Mouse (Mus musculus) forebrain, embryonic 10.5 days (tissue): ENCODE results near the gene Gstcd. TPM values are rescaled to one million over a fixed set of nuclear protein-coding genes. Genes with fewer than 3 reads are reported as not detected.

ENCODE experiments used
- DNase-seq: peaks from one replicate; pipeline ENCODE4 v3.0.0-alpha.2; 2017; ENCODE audit warnings: low spot score; ENCODE audit errors: extremely low spot score
- H3K27ac ChIP-seq: fragments of 300-500 bp; sonication (generic); 2 replicates; pipeline ENCODE4 v1.5.1; 2016; ENCODE audit warnings: mild to moderate bottlenecking
- H3K27me3 ChIP-seq: fragments of 300-500 bp; sonication (generic); 2 replicates; pipeline ENCODE4 v1.6.1; 2016; ENCODE audit warnings: mild to moderate bottlenecking; ENCODE audit not compliant: poor library complexity, severe bottlenecking
- H3K36me3 ChIP-seq: fragments of 300-500 bp; sonication (generic); replicated peaks from 2 replicates; pipeline ENCODE4 v1.6.1; 2016; ENCODE audit warnings: mild to moderate bottlenecking, moderate library complexity
- H3K4me1 ChIP-seq: fragments of 300-500 bp; sonication (generic); 2 replicates; pipeline ENCODE4 v1.6.1; 2016
- H3K4me3 ChIP-seq: fragments of 300-500 bp; sonication (generic); 2 replicates; pipeline ENCODE4 v1.5.1; 2016; ENCODE audit warnings: mild to moderate bottlenecking, moderate library complexity
- H3K9me3 ChIP-seq: fragments of 300-500 bp; sonication (generic); 2 replicates; pipeline ENCODE4 v1.6.1; 2016; ENCODE audit warnings: mild to moderate bottlenecking, moderate library complexity
- WGBS: fragments of 180-500 bp; shearing (Covaris S2); methylation state at CpG from one replicate; pipeline ENCODE4 v1.1.7; 2016; 5-methylcytosine and 5-hydroxymethylcytosine counted together
- polyA plus RNA-seq: library from polyadenylated mRNA; unstranded; fragments of >200 nt; fragmentation: Nextera tagmentation; extraction: Ambion mirVana; gene quantifications from 2 replicates; pipeline ENCODE4 v1.2.1, GENCODE M21; 2016

Gstcd gene
- polyA plus RNA-seq, 1 experiment from 2014 or later = 10.0 TPM

DNA sequence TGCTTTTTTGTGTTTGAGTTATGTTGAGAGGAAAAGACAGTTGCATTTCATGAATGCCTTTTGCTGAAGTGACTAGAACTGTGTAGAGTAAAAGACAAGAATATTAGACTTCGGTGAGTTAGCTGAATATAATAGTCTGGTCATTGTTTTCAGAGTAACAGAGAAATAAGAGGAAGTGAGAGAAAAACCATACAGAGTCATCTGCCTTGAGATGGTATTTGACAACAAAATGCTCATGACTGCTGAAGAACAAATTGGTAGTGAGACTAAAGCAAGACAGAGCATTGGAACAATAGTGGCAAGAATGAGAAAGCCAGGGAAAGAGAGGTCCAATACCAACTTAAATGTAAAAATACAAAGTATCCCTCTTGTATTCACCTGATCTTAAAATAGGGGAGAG is 1.1 kb upstream of the Gstcd start:
- Histone ChIP-seq H3K27ac (no peak overlapping the region), H3K4me3 (peak overlapping the region; percentile 87), H3K27me3 (no peaks in the 10 kb centered on the region), H3K4me1 (peaks cover 35% of the 10 kb centered on the region), H3K36me3 (peaks cover 18% of the 10 kb centered on the region), H3K9me3 (no peaks in the 10 kb centered on the region)
- WGBS = 92% methylated on average over 1 of the region's 1 CpGs
- DNase-seq = no peak

DNA sequence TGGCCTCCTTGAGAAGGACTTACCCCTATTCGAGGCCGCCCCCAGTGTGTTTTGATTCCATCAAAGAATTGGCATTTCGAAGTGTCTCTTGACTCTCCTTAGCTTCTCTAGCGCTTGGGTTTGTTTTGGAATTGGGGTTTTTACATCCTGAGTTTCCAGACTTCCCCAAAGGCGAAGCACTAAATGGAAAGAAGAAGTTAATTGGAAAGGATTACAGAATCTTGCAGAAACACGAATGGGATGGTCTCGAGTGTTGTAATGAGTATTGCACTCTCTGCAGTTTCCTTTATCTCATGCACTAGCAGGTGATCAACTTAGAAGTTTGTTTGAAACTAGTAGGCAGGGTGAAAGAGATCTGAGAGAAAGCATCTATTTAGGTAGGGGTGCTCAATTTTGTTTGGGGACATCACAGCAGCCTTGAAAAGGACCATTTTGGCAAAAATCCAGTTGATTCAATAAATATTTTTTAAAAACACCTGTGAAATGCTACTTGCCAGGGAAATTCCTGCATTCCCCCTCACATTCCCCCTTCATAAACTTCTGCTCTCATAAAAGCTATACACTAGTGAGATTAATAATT is 531 bp upstream of the Gstcd start:
- Histone ChIP-seq H3K27me3 (no peaks in the 10 kb centered on the region), H3K4me3 (peak overlapping the region; percentile 87), H3K9me3 (no peaks in the 10 kb centered on the region), H3K4me1 (peaks cover 35% of the 10 kb centered on the region), H3K36me3 (peaks cover 15% of the 10 kb centered on the region), H3K27ac (peak overlapping the region; percentile 99)
- DNase-seq = no peak
- under 1% methylated on average over 7 of the region's 7 CpGs for WGBS

DNA sequence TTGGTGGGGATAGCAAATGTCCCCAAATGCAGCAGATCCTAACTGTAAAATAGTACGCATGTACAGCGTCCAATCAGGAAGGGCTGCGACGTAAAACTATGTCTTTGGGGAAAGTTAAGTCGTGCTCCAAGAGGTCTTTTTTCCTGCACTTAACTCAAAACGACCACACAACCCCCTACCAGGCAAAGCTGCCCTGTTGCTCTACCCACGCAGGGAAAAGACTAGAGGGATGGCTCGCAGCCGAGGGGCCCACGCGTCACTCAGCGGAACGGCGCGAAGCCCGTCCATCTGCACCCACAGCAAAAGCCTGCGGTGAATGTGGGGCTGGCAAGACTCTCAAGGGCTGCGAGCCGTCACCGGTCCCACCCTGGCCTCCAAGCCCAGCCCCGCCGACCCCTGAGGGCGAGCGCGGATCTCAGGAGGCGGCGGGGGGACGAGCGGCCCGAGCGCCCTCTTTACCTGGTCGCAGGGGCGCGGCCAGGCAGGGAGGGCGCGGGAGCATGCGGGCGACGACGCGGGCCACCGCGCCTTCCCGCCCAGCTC is 641 bp downstream of the Gstcd start:
- Histone ChIP-seq H3K27ac (peak overlapping the region; percentile 99), H3K36me3 (peaks cover 7% of the 10 kb centered on the region; the same call in 1 of the 2 replicates), H3K4me1 (peaks cover 35% of the 10 kb centered on the region), H3K9me3 (no peaks in the 10 kb centered on the region), H3K27me3 (no peaks in the 10 kb centered on the region), H3K4me3 (peak overlapping the region; percentile 87)
- WGBS = 0% methylated on average over 42 of the region's 44 CpGs
- no peak for DNase-seq

DNA sequence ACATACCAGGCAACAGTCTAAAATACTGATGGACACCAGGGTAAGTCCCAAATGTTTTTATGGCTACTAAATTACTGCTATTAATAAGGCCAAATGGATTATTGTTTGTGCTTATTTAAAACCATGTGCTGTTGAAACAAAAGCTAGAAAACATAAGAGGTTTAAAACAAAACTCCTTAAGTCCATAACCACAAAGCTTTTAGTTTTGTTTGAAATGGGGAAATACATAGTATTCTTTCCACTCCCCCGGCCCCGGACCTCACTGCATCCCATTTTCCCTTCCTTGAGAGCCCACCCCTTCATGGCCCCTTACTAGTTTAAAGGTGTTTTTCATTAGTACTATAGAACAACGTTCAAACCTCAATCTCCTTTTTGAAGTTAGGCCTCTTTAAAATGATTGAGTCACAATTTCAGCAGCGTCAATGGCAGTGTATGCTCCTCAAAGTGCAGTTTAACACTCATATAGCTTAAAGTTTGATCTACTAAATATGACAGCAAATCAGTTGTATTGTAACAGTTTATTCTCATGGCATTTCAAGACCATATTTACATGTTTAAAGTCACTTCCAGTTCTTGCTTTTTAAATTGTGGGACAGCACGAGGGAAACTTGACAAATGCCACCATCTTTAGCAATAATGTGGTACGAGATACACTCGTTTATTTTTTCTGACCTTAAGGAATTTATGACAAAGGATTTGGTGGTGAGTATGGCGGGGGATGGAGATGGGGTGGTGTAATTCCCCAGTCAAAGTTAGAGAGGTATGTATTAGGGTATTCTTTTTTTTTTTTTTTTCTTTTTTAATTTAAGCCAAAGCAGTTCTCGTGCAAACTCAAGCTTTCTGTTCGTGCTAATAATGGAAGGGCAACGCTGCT is 1.3 kb downstream of the Gstcd start:
- Histone ChIP-seq H3K36me3 (0 out of 2 replicates have a peak, but pooled peaks cover 2% of the 10 kb centered on the region), H3K9me3 (no peaks in the 10 kb centered on the region), H3K27ac (peak overlapping the region; percentile 99), H3K4me1 (peaks cover 35% of the 10 kb centered on the region), H3K27me3 (no peaks in the 10 kb centered on the region), H3K4me3 (peak overlapping the region; percentile 87)
- WGBS = 16% methylated on average over 11 of the region's 11 CpGs
- no peak for DNase-seq

DNA sequence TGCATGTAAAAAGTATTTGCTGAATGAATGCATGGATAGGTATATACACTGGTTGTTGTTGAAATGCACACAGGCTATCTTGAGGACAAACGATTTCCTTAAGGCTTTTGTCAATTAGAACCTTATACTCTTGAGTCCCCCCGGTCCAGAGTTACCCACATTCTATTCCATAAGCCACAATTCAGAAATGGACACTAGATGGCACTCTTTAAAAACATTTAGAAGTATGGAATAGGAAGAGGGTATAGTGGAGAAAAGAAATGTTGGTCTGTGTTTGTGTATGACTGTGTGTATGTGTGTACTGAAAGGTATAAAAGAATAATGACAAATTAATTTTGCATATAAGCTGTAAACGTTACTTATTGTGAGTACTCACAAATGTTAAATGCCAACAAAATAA is 6.0 kb downstream of the Gstcd start:
- H3K36me3 ChIP-seq = peaks cover 45% of the 10 kb centered on the region
- no peak overlapping the region for H3K4me3 ChIP-seq
- H3K4me1 ChIP-seq = peaks cover 22% of the 10 kb centered on the region
- WGBS = 85% methylated on average over 3 of the region's 3 CpGs
- H3K27ac ChIP-seq = no peak overlapping the region
- no peaks in the 10 kb centered on the region for H3K27me3 ChIP-seq
- no peak for DNase-seq
- no peaks in the 10 kb centered on the region for H3K9me3 ChIP-seq

DNA sequence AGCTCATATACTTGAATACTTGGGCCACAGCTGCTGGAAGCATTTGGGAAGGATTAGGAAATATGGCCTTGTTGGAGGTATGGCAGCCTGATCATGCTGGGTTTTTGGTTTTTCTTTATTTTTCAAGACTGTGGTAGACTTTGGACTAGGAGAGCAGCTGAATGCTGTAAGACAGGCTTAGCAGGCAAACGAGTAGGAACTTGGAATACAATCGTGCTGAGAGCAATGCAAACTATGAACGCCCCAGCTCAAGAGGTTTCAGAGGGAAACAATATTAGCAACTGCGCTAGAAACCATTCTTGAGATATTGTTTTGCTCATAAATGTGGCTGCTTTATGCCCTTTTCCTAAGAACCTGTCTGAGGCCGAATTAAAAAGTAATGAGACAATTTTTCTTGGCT is 9.1 kb downstream of the Gstcd start:
- H3K36me3 ChIP-seq = peaks cover 76% of the 10 kb centered on the region
- 91% methylated on average over 5 of the region's 5 CpGs for WGBS
- no peaks in the 10 kb centered on the region for H3K4me1 ChIP-seq
- no peaks in the 10 kb centered on the region for H3K9me3 ChIP-seq
- DNase-seq = no peak
- no peak overlapping the region for H3K4me3 ChIP-seq
- H3K27ac ChIP-seq = no peak overlapping the region
- no peaks in the 10 kb centered on the region for H3K27me3 ChIP-seq

DNA sequence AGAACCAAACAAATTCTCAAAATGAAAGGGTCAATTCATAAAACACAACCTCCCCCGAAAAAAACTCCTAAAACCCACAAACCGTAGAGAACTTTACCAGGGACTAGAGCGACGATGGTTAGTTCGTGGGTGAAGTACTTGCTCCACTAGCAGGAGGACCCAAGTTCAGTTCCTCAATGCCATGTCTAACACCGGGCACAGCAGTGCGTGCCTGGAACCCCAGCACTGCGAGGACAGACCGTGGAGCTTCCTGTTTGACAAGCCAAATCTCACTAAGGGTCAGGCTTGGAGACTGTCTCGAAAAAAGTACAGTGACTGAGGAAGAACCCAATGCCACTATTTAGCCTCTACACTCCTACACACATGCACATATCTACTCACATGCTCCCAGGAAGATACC is 16.3 kb downstream of the Gstcd start:
- WGBS = 94% methylated on average over 10 of the region's 10 CpGs
- H3K4me3 ChIP-seq = no peak overlapping the region
- H3K27me3 ChIP-seq = no peaks in the 10 kb centered on the region
- H3K9me3 ChIP-seq = no peaks in the 10 kb centered on the region
- DNase-seq = no peak
- peaks cover 75% of the 10 kb centered on the region for H3K36me3 ChIP-seq
- 0 out of 2 replicates have a peak, but pooled peaks cover 4% of the 10 kb centered on the region for H3K4me1 ChIP-seq
- H3K27ac ChIP-seq = no peak overlapping the region

DNA sequence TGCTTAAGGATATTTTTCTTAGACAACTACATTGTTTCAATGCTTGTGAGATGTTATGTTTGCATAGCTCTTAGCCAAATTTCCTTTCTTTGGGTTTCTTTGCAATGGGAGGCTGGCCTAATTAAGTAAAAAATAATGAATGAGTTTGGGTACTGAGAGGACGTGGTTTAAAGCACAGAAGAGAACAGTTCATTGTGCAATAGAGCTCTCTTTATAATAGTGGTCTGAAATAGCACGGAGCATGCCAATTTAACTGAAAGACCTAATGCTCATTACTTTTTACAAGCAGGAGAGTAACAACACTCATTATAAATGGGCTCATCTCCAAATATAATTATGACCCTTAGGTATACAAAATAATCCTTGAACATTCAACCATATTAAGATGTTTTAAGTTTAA is 39.8 kb downstream of the Gstcd start:
- Histone ChIP-seq H3K4me3 (no peak overlapping the region), H3K27me3 (no peaks in the 10 kb centered on the region), H3K4me1 (no peaks in the 10 kb centered on the region; the same call in 1 of the 2 replicates), H3K27ac (no peak overlapping the region), H3K9me3 (no peaks in the 10 kb centered on the region), H3K36me3 (peaks cover 29% of the 10 kb centered on the region)
- WGBS = 55% methylated on average over 2 of the region's 2 CpGs
- no peak for DNase-seq

DNA sequence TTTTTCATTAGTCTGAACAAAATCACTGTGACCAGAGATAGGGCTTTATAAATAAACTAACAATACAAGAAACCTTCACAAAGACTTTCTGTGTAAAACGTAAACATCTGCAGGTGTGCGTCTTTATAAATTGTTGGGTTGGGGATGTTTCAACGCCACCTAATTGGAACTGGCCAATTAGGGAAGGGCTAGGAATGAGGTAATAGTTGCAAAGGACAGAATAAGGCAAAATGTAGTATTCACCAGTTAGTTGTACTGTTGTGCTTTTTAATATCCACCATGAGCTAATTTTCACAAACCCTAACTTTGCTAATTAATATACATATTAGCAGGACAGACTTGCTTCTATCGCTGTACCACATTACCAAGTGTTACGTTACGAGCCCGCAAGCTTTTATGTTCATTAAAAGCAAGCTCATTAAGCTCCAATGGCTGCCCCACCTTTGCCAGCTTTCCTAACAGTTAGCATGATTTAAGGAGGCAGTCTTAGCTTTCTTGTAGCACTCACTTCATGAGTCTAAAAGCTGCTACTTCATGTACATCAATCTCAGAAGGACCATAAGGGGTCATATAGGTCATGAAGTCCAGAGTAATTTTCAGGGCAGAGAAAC is 58.6 kb downstream of the Gstcd start:
- H3K9me3 ChIP-seq = no peaks in the 10 kb centered on the region
- no peak overlapping the region for H3K4me3 ChIP-seq
- no peak overlapping the region for H3K27ac ChIP-seq
- WGBS = 84% methylated on average over 7 of the region's 7 CpGs
- no peaks in the 10 kb centered on the region for H3K27me3 ChIP-seq
- DNase-seq = no peak
- H3K4me1 ChIP-seq = peaks cover 16% of the 10 kb centered on the region
- no peaks in the 10 kb centered on the region; the same call in 1 of the 2 replicates for H3K36me3 ChIP-seq

DNA sequence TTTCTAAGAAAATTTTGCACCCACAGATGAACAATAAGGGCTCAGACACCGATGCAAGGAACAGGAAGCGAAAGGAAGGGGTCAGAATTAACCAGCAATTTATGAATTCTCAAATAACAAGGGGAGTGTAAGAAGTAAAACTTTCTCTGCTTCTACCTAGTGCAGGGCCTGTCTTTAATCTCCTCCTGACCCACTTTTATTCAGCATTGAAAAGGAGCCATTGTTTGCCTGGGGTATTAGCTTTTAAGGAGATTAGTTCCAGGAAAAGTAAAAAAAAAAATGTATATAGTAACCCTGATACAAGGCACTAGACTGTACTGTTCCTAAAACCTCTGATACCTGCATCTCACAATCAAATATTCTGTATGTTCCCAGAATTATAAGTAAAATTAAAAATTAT is 64.9 kb downstream of the Gstcd start:
- WGBS = 29% methylated on average over 2 of the region's 2 CpGs
- peak overlapping the region; percentile 74 for H3K27ac ChIP-seq

DNA sequence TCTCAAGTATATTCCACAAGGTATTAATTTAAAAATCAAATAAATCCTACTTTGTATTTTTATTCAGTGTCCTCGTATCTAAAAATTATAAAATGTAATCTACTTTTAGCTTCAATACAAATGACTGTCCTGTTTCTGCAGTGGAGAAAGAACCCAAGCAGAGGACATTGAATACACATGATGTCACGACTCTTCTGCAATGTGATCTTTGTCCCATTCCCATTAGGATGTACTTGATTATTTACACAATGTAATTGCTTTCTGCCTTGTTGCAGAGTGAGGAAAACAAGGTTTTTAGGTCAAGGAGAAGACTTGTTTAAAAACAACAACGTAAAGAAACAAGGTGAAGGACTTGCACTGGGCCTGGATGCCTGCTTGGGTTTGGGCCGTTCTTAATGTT is 84.6 kb downstream of the Gstcd start:
- WGBS = 87% methylated on average over 4 of the region's 4 CpGs
- H3K4me3 ChIP-seq = no peak overlapping the region
- no peak for DNase-seq
- peaks cover 5% of the 10 kb centered on the region for H3K4me1 ChIP-seq
- H3K36me3 ChIP-seq = peaks cover 23% of the 10 kb centered on the region
- H3K9me3 ChIP-seq = no peaks in the 10 kb centered on the region
- no peak overlapping the region for H3K27ac ChIP-seq
- H3K27me3 ChIP-seq = no peaks in the 10 kb centered on the region

More for the DNA sequence above, 64.9 kb downstream of the Gstcd start:
- Histone ChIP-seq H3K36me3 (no peaks in the 10 kb centered on the region; the same call in 1 of the 2 replicates), H3K27me3 (no peaks in the 10 kb centered on the region), H3K9me3 (no peaks in the 10 kb centered on the region), H3K4me3 (no peak overlapping the region), H3K4me1 (peaks cover 16% of the 10 kb centered on the region)
- no peak for DNase-seq

DNA sequence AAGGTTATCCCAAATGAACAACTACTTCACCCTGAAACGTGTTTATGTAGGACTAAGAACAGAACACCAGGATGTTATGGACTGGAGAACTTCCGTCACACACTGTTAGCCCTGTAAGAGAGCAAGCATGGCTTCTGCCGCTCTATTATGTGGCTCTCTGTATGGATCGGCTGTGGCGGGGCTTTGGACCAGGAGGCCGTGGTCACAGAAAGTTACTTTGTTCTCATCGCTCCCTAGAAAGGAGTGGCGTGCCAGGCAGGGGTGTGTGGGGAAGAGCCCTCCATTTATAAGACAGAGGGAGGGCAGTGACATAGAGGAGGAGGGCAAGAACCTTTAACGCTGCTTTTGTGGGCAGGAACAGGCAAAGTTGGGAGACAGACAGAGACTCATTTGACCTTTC is 95.5 kb downstream of the Gstcd start:
- no peaks in the 10 kb centered on the region for H3K9me3 ChIP-seq
- no peaks in the 10 kb centered on the region for H3K27me3 ChIP-seq
- peaks cover 39% of the 10 kb centered on the region for H3K36me3 ChIP-seq
- H3K27ac ChIP-seq = no peak overlapping the region
- DNase-seq = no peak
- WGBS = 86% methylated on average over 9 of the region's 9 CpGs
- no peaks in the 10 kb centered on the region for H3K4me1 ChIP-seq
- H3K4me3 ChIP-seq = no peak overlapping the region

DNA sequence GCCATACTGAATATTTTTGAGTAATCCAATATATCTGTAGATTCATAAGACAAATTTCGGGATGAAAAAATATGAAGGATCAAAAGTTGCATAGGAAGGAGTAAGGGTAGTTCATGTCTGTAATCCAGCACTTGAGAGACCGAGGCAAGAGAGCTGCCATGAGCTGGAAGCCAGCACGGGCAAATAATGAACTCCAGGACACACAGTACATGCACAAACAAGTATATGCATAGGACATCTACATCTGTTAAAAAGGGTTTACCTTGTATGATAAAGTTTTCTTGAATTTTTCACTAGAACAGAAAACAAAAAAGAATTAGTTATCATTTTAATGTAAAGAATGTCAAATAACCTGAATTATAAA is 95.9 kb downstream of the Gstcd start:
- 95% methylated on average over 3 of the region's 3 CpGs for WGBS
- Histone ChIP-seq H3K36me3 (peaks cover 39% of the 10 kb centered on the region), H3K9me3 (no peaks in the 10 kb centered on the region), H3K4me1 (no peaks in the 10 kb centered on the region), H3K27me3 (no peaks in the 10 kb centered on the region), H3K27ac (no peak overlapping the region), H3K4me3 (no peak overlapping the region)
- DNase-seq = no peak
